Mouse (Mus musculus) lung, postnatal 0 days (tissue): ENCODE measurements around the gene Tubal3. TPM values are rescaled to one million over a fixed set of nuclear protein-coding genes. Genes with fewer than 3 reads are reported as not detected.
A peak's percentile ranks its signal among the peaks of the same experiment; 100 is the strongest.

Experiments
- ATAC-seq: fragments of 200-750 bp; cut with Nextera tagmentation; 2 replicates; pipeline ENCODE4 v1.8.0; 2017; ENCODE audit warnings: moderate library complexity
- DNase-seq: peaks from one replicate; pipeline ENCODE4 v3.0.0-alpha.2; 2016; ENCODE audit warnings: low spot score
- H3K27ac ChIP-seq: fragments of 300-500 bp; sonication (generic); 2 replicates; pipeline ENCODE4 v1.5.1; 2014; ENCODE audit warnings: antibody characterized with exemption, mild to moderate bottlenecking, low read length, mixed read lengths
- H3K27me3 ChIP-seq: fragments of 300-500 bp; sonication (generic); replicated peaks from 2 replicates; pipeline ENCODE4 v1.6.1; 2014; ENCODE audit warnings: low read length, mixed read lengths; ENCODE audit not compliant: insufficient read depth
- H3K36me3 ChIP-seq: fragments of 300-500 bp; sonication (generic); 2 replicates; pipeline ENCODE4 v1.6.1; 2014; ENCODE audit warnings: low read length, mixed read lengths; ENCODE audit not compliant: insufficient read depth
- H3K4me1 ChIP-seq: fragments of 300-500 bp; sonication (generic); 2 replicates; pipeline ENCODE4 v1.6.1; 2014; ENCODE audit warnings: antibody characterized with exemption, low read depth, low read length, mixed read lengths; ENCODE audit not compliant: insufficient read depth
- H3K4me2 ChIP-seq: fragments of 300-500 bp; sonication (generic); replicated peaks from 2 replicates; pipeline ENCODE4 v1.6.1; 2014; ENCODE audit warnings: low read depth, mild to moderate bottlenecking, low read length, moderate library complexity, mixed read lengths
- H3K4me3 ChIP-seq: fragments of 300-500 bp; sonication (generic); 2 replicates; pipeline ENCODE4 v1.5.1; 2014; ENCODE audit warnings: low read depth, low read length
- H3K9ac ChIP-seq: fragments of 300-500 bp; sonication (generic); replicated peaks from 2 replicates; pipeline ENCODE4 v1.6.1; 2014; ENCODE audit warnings: low read depth, mild to moderate bottlenecking
- H3K9me3 ChIP-seq: fragments of 300-500 bp; sonication (generic); 2 replicates; pipeline ENCODE4 v1.6.1; 2016; ENCODE audit warnings: low read length, mixed read lengths
- CTCF ChIP-seq: IDR thresholded peaks from 2 replicates; pipeline ENCODE4 v1.5.1; 2016; ENCODE audit warnings: antibody characterized with exemption, mild to moderate bottlenecking
- EP300 ChIP-seq: IDR thresholded peaks from 2 replicates; pipeline ENCODE4 v1.6.1; 2016; ENCODE audit warnings: antibody characterized with exemption, mild to moderate bottlenecking, control low read depth
- WGBS: fragments of 180-500 bp; shearing (Covaris S2); extraction: QIAGEN DNeasy Blood & Tissue Kit; methylation state at CpG from one replicate; pipeline ENCODE4 v1.1.7; 2014; 5-methylcytosine and 5-hydroxymethylcytosine counted together
- polyA plus RNA-seq: library from polyadenylated mRNA; unstranded; fragments of >200 nt; fragmentation: Nextera tagmentation; extraction: Ambion mirVana; gene quantifications from 2 replicates; pipeline ENCODE4 v1.2.1, GENCODE M21; 2015

Tubal3 gene
- polyA plus RNA-seq, 1 experiment from 2014 or later, result not detected

- no peaks in the 10 kb centered on the region for H3K27me3 ChIP-seq
- H3K4me2 ChIP-seq, result no peak overlapping the region
- TF ChIP-seq CTCF, result no peak
- peaks cover 32% of the 10 kb centered on the region for H3K36me3 ChIP-seq
- WGBS, result 87% methylated on average over 7 of the region's 7 CpGs
- H3K4me3 ChIP-seq, result no peak overlapping the region
- no peaks in the 10 kb centered on the region; the same call in 1 of the 2 replicates for H3K4me1 ChIP-seq
- ATAC-seq, result no peak
- H3K27ac ChIP-seq, result no peak overlapping the region
- DNase-seq, result no peak
- no peaks in the 10 kb centered on the region for H3K9me3 ChIP-seq
- no peak overlapping the region for H3K9ac ChIP-seq
These were observed 31.4 kb upstream of the Tubal3 start for GRCm38 (mm10) chr13:3886663-3887062.

GRCm38 (mm10) chr13:3889111-3889510, 29.0 kb upstream of the Tubal3 start:
- Histone ChIP-seq H3K4me3 (no peak overlapping the region), H3K27ac (0 out of 2 replicates have a peak overlapping the region, but pooled peaks have one; percentile 40), H3K36me3 (peaks cover 30% of the 10 kb centered on the region), H3K9ac (no peak overlapping the region), H3K4me2 (no peak overlapping the region), H3K4me1 (peaks cover 3% of the 10 kb centered on the region; the same call in 1 of the 2 replicates), H3K27me3 (no peaks in the 10 kb centered on the region), H3K9me3 (no peaks in the 10 kb centered on the region)
- WGBS, result 77% methylated on average over 3 of the region's 3 CpGs
- ATAC-seq, result no peak
- TF ChIP-seq EP300 (no peak), CTCF (no peak)
- no peak for DNase-seq

- ATAC-seq, result no peak
- no peaks in the 10 kb centered on the region for H3K27me3 ChIP-seq
- no peak overlapping the region for H3K9ac ChIP-seq
- no peak overlapping the region for H3K27ac ChIP-seq
- peak overlapping the region; percentile 15; the same call in 1 of the 2 replicates for H3K4me3 ChIP-seq
- no peaks in the 10 kb centered on the region for H3K9me3 ChIP-seq
- H3K36me3 ChIP-seq, result peaks cover 21% of the 10 kb centered on the region
- H3K4me1 ChIP-seq, result peaks cover 3% of the 10 kb centered on the region; the same call in 1 of the 2 replicates
- peak; percentile 32 for DNase-seq
- peak overlapping the region; percentile 39 for H3K4me2 ChIP-seq
- TF ChIP-seq EP300 (no peak), CTCF (no peak)
- WGBS, result 48% methylated on average over 8 of the region's 8 CpGs
These were observed 28.0 kb upstream of the Tubal3 start for GRCm38 (mm10) chr13:3890061-3890460.

- Histone ChIP-seq H3K27ac (peak overlapping the region; percentile 2), H3K27me3 (no peaks in the 10 kb centered on the region), H3K4me1 (peaks cover 10% of the 10 kb centered on the region; the same call in 1 of the 2 replicates), H3K36me3 (peaks cover 13% of the 10 kb centered on the region), H3K9me3 (no peaks in the 10 kb centered on the region), H3K4me2 (peak overlapping the region; percentile 66), H3K4me3 (peak overlapping the region; percentile 59), H3K9ac (peak overlapping the region; percentile 45)
- WGBS, result 33% methylated on average over 8 of the region's 8 CpGs
- DNase-seq (no peak), ATAC-seq (no peak)
- no peak for TF ChIP-seq CTCF
- TF ChIP-seq EP300, result no peak
These were observed 26.5 kb upstream of the Tubal3 start for GRCm38 (mm10) chr13:3891479-3892087.

- H3K4me2 ChIP-seq, result peak overlapping the region; percentile 66
- peak overlapping the region; percentile 45 for H3K9ac ChIP-seq
- WGBS, result 6% methylated on average over 7 of the region's 7 CpGs
- peaks cover 3% of the 10 kb centered on the region for H3K36me3 ChIP-seq
- H3K9me3 ChIP-seq, result no peaks in the 10 kb centered on the region
- no peak for TF ChIP-seq CTCF
- TF ChIP-seq EP300, result no peak
- H3K4me1 ChIP-seq, result peaks cover 10% of the 10 kb centered on the region; the same call in 1 of the 2 replicates
- DNase-seq (no peak), ATAC-seq (no peak)
- no peaks in the 10 kb centered on the region for H3K27me3 ChIP-seq
- 0 out of 2 replicates have a peak overlapping the region, but pooled peaks have one; percentile 33 for H3K27ac ChIP-seq
- peak overlapping the region; percentile 59 for H3K4me3 ChIP-seq
These were observed 25.5 kb upstream of the Tubal3 start for GRCm38 (mm10) chr13:3892601-3893000.

- DNase-seq (peak; percentile 93), ATAC-seq (peak; percentile 97)
- no peaks in the 10 kb centered on the region for H3K36me3 ChIP-seq
- H3K4me2 ChIP-seq, result peak overlapping the region; percentile 66
- peak overlapping the region; percentile 45 for H3K9ac ChIP-seq
- H3K27ac ChIP-seq, result peak overlapping the region; percentile 52; the same call in 1 of the 2 replicates
- H3K4me3 ChIP-seq, result peak overlapping the region; percentile 59
- peaks cover 10% of the 10 kb centered on the region; the same call in 1 of the 2 replicates for H3K4me1 ChIP-seq
- no peaks in the 10 kb centered on the region for H3K9me3 ChIP-seq
- no peaks in the 10 kb centered on the region for H3K27me3 ChIP-seq
- TF ChIP-seq CTCF (peak; percentile 30; the same call in 1 of the 2 replicates), EP300 (0 out of 2 replicates have a peak, but pooled peaks have one; percentile 16)
- under 1% methylated on average over 35 of the region's 35 CpGs for WGBS
These were observed 24.8 kb upstream of the Tubal3 start for GRCm38 (mm10) chr13:3893126-3893734.
